Mouse (Mus musculus): Measurements from ENCODE around the gene Chp2.

DNA sequence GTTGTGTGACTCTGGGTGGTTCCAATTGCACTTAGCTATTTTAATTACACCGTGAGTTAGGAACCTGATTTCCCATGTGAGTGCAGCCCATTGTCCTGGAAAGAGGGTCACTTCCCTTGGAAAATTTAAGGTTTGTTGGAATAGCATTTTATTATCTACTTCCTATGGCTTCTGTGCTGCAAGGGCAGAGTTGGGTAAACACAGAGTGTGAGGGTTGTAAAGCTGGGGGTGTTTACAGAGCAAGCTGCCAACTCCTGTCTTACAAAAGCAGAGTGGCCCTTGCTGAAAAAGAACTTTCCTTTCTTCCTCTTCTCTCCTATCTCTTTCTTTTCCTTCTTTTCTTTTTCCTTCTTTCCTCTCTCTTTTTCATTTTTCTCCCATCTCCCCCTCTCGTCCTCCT lies 15.4 kb upstream of the Chp2 start:
- no peak for TF ChIP-seq CTCF (IDR thresholded peaks at IDR 0.05 in 2 of 3, conservative IDR thresholded peaks at IDR 0.05 in 1 of 3; ENCODE audit: control insufficient read depth in 1 of 3, insufficient read depth in 1 of 3, low read depth in 2 of 3, low read length in 3 of 3, poor library complexity in 1 of 3, severe bottlenecking in 1 of 3)
- no peak for TF ChIP-seq UBTF (IDR thresholded peaks at IDR 0.05; ENCODE audit: borderline replicate concordance, insufficient read depth, low read depth, low read length)
- TF ChIP-seq POLR2A (IDR thresholded peaks at IDR 0.05; ENCODE audit: control insufficient read depth in 1 of 2, insufficient read depth in 1 of 2, low read depth in 1 of 2, low read length in 2 of 2, poor library complexity in 1 of 2), result no peak
- TF ChIP-seq EP300 (IDR thresholded peaks at IDR 0.05; ENCODE audit: low read depth in 1 of 2, low read length in 2 of 2), result no peak
- TF ChIP-seq ZC3H11A (IDR thresholded peaks at IDR 0.05; ENCODE audit: low read depth, low read length), result no peak
- TF ChIP-seq ZKSCAN1 (IDR thresholded peaks at IDR 0.05; ENCODE audit: low read depth, low read length), result no peak
- TF ChIP-seq MEF2A (IDR thresholded peaks at IDR 0.05; ENCODE audit: extremely low read depth, insufficient replicate concordance, low read depth, low read length, poor library complexity, severe bottlenecking), result no peak
- no peak for TF ChIP-seq KAT2A (conservative IDR thresholded peaks at IDR 0.05; ENCODE audit: low read depth, low read length)
- no peak for TF ChIP-seq HCFC1 (IDR thresholded peaks at IDR 0.05; ENCODE audit: low read depth, low read length)
- TF ChIP-seq POLR2AphosphoS5 (IDR thresholded peaks at IDR 0.05; ENCODE audit: borderline replicate concordance, low read depth, low read length), result no peak
- no peak for TF ChIP-seq GATA1 (IDR thresholded peaks at IDR 0.05; ENCODE audit: low read depth, low read length)
